Mouse (Mus musculus) stomach, postnatal 0 days (tissue): Measurements from ENCODE around the gene Zfp473. TPM values are rescaled to one million over a fixed set of nuclear protein-coding genes. Genes with fewer than 3 reads are reported as not detected.
"Not testable (repeated sequence)": the region's sequence is repeated elsewhere in the genome, so short reads cannot be mapped to it uniquely, and the experiment has no call there.

Experiments used
- ATAC-seq: fragments of 200-750 bp; cut with Nextera tagmentation; 2 replicates; pipeline ENCODE4 v1.8.0; 2017; ENCODE audit not compliant: low FRiP score, low TSS enrichment
- DNase-seq: peaks from one replicate; pipeline ENCODE4 v3.0.0-alpha.2; 2016; ENCODE audit warnings: low spot score
- H3K27ac ChIP-seq: fragments of 300-500 bp; sonication (generic); replicated peaks from 2 replicates; pipeline ENCODE4 v1.5.1; 2014; ENCODE audit warnings: mild to moderate bottlenecking, control low read depth
- H3K27me3 ChIP-seq: fragments of 300-500 bp; sonication (generic); 2 replicates; pipeline ENCODE4 v1.6.1; 2014; ENCODE audit warnings: low read length; ENCODE audit not compliant: control insufficient read depth, insufficient read depth
- H3K36me3 ChIP-seq: fragments of 300-500 bp; sonication (generic); 2 replicates; pipeline ENCODE4 v1.6.1; 2014; ENCODE audit warnings: low read length, mixed read lengths; ENCODE audit not compliant: control insufficient read depth, insufficient read depth
- H3K4me1 ChIP-seq: fragments of 300-500 bp; sonication (generic); replicated peaks from 2 replicates; pipeline ENCODE4 v1.6.1; 2014; ENCODE audit warnings: antibody characterized with exemption; ENCODE audit not compliant: control insufficient read depth, insufficient read depth
- H3K4me2 ChIP-seq: fragments of 300-500 bp; sonication (generic); replicated peaks from 2 replicates; pipeline ENCODE4 v1.6.1; 2014; ENCODE audit warnings: low read depth, mild to moderate bottlenecking, control low read depth, moderate library complexity
- H3K4me3 ChIP-seq: fragments of 300-500 bp; sonication (generic); 2 replicates; pipeline ENCODE4 v1.5.1; 2014; ENCODE audit warnings: low read depth, low read length, control low read depth
- H3K9ac ChIP-seq: fragments of 300-500 bp; sonication (generic); 2 replicates; pipeline ENCODE4 v1.6.1; 2014; ENCODE audit warnings: mild to moderate bottlenecking, low read length, control low read depth, mixed read lengths
- H3K9me3 ChIP-seq: fragments of 300-500 bp; sonication (generic); 2 replicates; pipeline ENCODE4 v1.6.1; 2016; ENCODE audit warnings: low read length; ENCODE audit not compliant: control insufficient read depth
- CTCF ChIP-seq: IDR thresholded peaks from 2 replicates; pipeline ENCODE4 v1.5.1; 2016; ENCODE audit warnings: antibody characterized with exemption, low read depth, mild to moderate bottlenecking, moderate library complexity
- EP300 ChIP-seq: optimal IDR thresholded peaks from 2 replicates; pipeline ENCODE3; 2016; ENCODE audit warnings: antibody characterized with exemption
- WGBS: fragments of 180-500 bp; shearing (Covaris S2); extraction: QIAGEN DNeasy Blood & Tissue Kit; methylation state at CpG from one replicate; pipeline ENCODE4 v1.1.7; 2014; 5-methylcytosine and 5-hydroxymethylcytosine counted together
- polyA plus RNA-seq: library from polyadenylated mRNA; unstranded; fragments of >200 nt; fragmentation: Nextera tagmentation; extraction: Ambion mirVana; gene quantifications from 2 replicates; pipeline ENCODE4 v1.2.1, GENCODE M21; 2015

Gene Zfp473
- 0.30 and 0.42 TPM in 2 replicates for polyA plus RNA-seq

GRCm38 (mm10) chr7:44750950-44751349 is at the start of gene Zfp473:
Gene Zfp473 (minus strand): TSS chr7:44751050.
- H3K27ac ChIP-seq, H3K9me3 ChIP-seq, DNase-seq, H3K9ac ChIP-seq, H3K4me3 ChIP-seq, H3K27me3 ChIP-seq, H3K4me1 ChIP-seq, ATAC-seq, H3K4me2 ChIP-seq: not testable (repeated sequence)
- H3K36me3 ChIP-seq: peaks cover 19% of the 10 kb centered on the region
- WGBS: 90% methylated on average over 1 of the region's 1 CpGs

GRCm38 (mm10) chr7:44792781-44793180 is 41.9 kb upstream of the Zfp473 start:
- no peaks in the 10 kb centered on the region for H3K4me1 ChIP-seq

GRCm38 (mm10) chr7:44790066-44790465 is 39.2 kb upstream of the Zfp473 start:
- Histone ChIP-seq H3K27ac (no peak overlapping the region), H3K4me2 (no peak overlapping the region), H3K27me3 (no peaks in the 10 kb centered on the region), H3K36me3 (no peaks in the 10 kb centered on the region), H3K4me3 (no peak overlapping the region), H3K4me1 (no peaks in the 10 kb centered on the region), H3K9me3 (no peaks in the 10 kb centered on the region), H3K9ac (no peak overlapping the region)
- TF ChIP-seq EP300: no peak
- TF ChIP-seq CTCF: no peak
- no peak for DNase-seq
- ATAC-seq: no peak
- 73% methylated on average over 4 of the region's 4 CpGs for WGBS

More at GRCm38 (mm10) chr7:44792781-44793180, 41.9 kb upstream of the Zfp473 start:
- Histone ChIP-seq H3K4me3 (no peak overlapping the region), H3K4me2 (no peak overlapping the region), H3K9me3 (no peaks in the 10 kb centered on the region), H3K27me3 (no peaks in the 10 kb centered on the region), H3K36me3 (no peaks in the 10 kb centered on the region), H3K27ac (no peak overlapping the region), H3K9ac (no peak overlapping the region)
- 77% methylated on average over 6 of the region's 6 CpGs for WGBS
- no peak for ATAC-seq
- no peak for DNase-seq
- TF ChIP-seq CTCF (no peak), EP300 (no peak)

GRCm38 (mm10) chr7:44789531-44789930 is 38.7 kb upstream of the Zfp473 start:
- no peak for TF ChIP-seq CTCF
- TF ChIP-seq EP300: no peak
- Histone ChIP-seq H3K9ac (no peak overlapping the region), H3K4me1 (no peaks in the 10 kb centered on the region), H3K9me3 (no peaks in the 10 kb centered on the region), H3K4me2 (no peak overlapping the region), H3K27me3 (no peaks in the 10 kb centered on the region), H3K27ac (no peak overlapping the region), H3K36me3 (no peaks in the 10 kb centered on the region), H3K4me3 (no peak overlapping the region)
- DNase-seq (no peak), ATAC-seq (no peak)
- 68% methylated on average over 3 of the region's 3 CpGs for WGBS

- 73% methylated on average over 8 of the region's 8 CpGs for whole genome bisulfite sequencing
- no peak for DNase-seq
- Histone ChIP-seq H3K4me1 (no peaks in the 10 kb centered on the region), H3K27me3 (no peaks in the 10 kb centered on the region), H3K4me3 (no peak overlapping the region), H3K9me3 (no peaks in the 10 kb centered on the region), H3K36me3 (0 out of 2 replicates have a peak, but pooled peaks cover 7% of the 10 kb centered on the region), H3K27ac (no peak overlapping the region), H3K9ac (no peak overlapping the region), H3K4me2 (no peak overlapping the region)
- ATAC-seq: no peak
- no peak for TF ChIP-seq CTCF
- TF ChIP-seq EP300: no peak
Measured at GRCm38 (mm10) chr7:44780101-44780500, 29.3 kb upstream of the Zfp473 start.

GRCm38 (mm10) chr7:44776849-44777498 is 26.1 kb upstream of the Zfp473 start:
- Histone ChIP-seq H3K4me2 (no peak overlapping the region), H3K27ac (no peak overlapping the region), H3K9ac (no peak overlapping the region), H3K36me3 (peaks cover 12% of the 10 kb centered on the region), H3K4me3 (no peak overlapping the region), H3K9me3 (no peaks in the 10 kb centered on the region), H3K4me1 (no peaks in the 10 kb centered on the region), H3K27me3 (no peaks in the 10 kb centered on the region)
- DNase-seq (no peak), ATAC-seq (no peak)
- WGBS: 81% methylated on average over 9 of the region's 9 CpGs
- TF ChIP-seq CTCF (no peak), EP300 (no peak)
